Mouse (Mus musculus) thymus, adult 2 months (tissue): ENCODE data around the gene Slc25a39. TPM values are rescaled to one million over a fixed set of nuclear protein-coding genes. Genes with fewer than 3 reads are reported as not detected.

ENCODE experiments used
- DNase-seq: peaks from one replicate; pipeline ENCODE4 v3.0.0; 2021
- H3K27ac ChIP-seq: fragments of 200-500 bp; 2 replicates; pipeline ENCODE4 v1.5.1; 2012; ENCODE audit warnings: low read length, control low read depth; ENCODE audit not compliant: control insufficient read depth, insufficient read depth
- H3K27me3 ChIP-seq: fragments of 200-500 bp; 2 replicates; pipeline ENCODE4 v1.6.1; 2012; ENCODE audit warnings: mild to moderate bottlenecking, low read length, moderate library complexity, mixed read lengths; ENCODE audit not compliant: control insufficient read depth, insufficient read depth
- H3K36me3 ChIP-seq: fragments of 200-500 bp; 2 replicates; pipeline ENCODE4 v1.6.1; 2012; ENCODE audit warnings: mild to moderate bottlenecking, low read length, moderate library complexity; ENCODE audit not compliant: control insufficient read depth, insufficient read depth
- H3K4me1 ChIP-seq: fragments of 200-500 bp; replicated peaks from 2 replicates; pipeline ENCODE4 v1.6.1; 2012; ENCODE audit warnings: low read length; ENCODE audit not compliant: control insufficient read depth, insufficient read depth
- H3K4me3 ChIP-seq: fragments of 200-500 bp; 2 replicates; pipeline ENCODE4 v1.5.1; 2012; ENCODE audit warnings: mild to moderate bottlenecking, low read length, control low read depth, moderate library complexity; ENCODE audit not compliant: control insufficient read depth, insufficient read depth
- CTCF ChIP-seq: fragments of 200-500 bp; IDR thresholded peaks from 2 replicates; pipeline ENCODE4 v1.5.1; 2012; ENCODE audit warnings: mild to moderate bottlenecking, control low read depth, low read length, moderate library complexity, borderline replicate concordance; ENCODE audit not compliant: control insufficient read depth, poor library complexity, insufficient read depth; ENCODE audit errors: extremely low read depth
- POLR2A ChIP-seq: fragments of 200-500 bp; IDR thresholded peaks from 2 replicates; pipeline ENCODE4 v1.6.1; 2012; ENCODE audit warnings: mild to moderate bottlenecking, low read length, control low read depth, moderate library complexity; ENCODE audit not compliant: control insufficient read depth, poor library complexity, insufficient read depth; ENCODE audit errors: extremely low read depth
- WGBS: fragments of 180-500 bp; shearing (Covaris S2); methylation state at CpG from one replicate; pipeline ENCODE4 v1.1.7; 2018; 5-methylcytosine and 5-hydroxymethylcytosine counted together
- polyA plus RNA-seq: library from polyadenylated mRNA; depleted of rRNA; stranded (reverse); fragments of >200 nt; gene quantifications from 2 replicates; pipeline ENCODE4 v1.2.3, GENCODE M21; 2012; rRNA removed

The Slc25a39 gene
- polyA plus RNA-seq, 1 experiment: 235 TPM

GRCm38 (mm10) chr11:102358365-102358764, 49.4 kb downstream of the Slc25a39 start:
- Histone ChIP-seq H3K27ac (no peak overlapping the region), H3K27me3 (no peaks in the 10 kb centered on the region; the same call in 1 of the 2 replicates), H3K4me3 (no peak overlapping the region), H3K4me1 (no peaks in the 10 kb centered on the region), H3K36me3 (no peaks in the 10 kb centered on the region)
- 66% methylated on average over 10 of the region's 10 CpGs for WGBS
- DNase-seq: no peak
- TF ChIP-seq CTCF: no peak
- TF ChIP-seq POLR2A: no peak

- no peak for DNase-seq
- TF ChIP-seq CTCF (no peak), POLR2A (no peak)
- Histone ChIP-seq H3K36me3 (no peaks in the 10 kb centered on the region), H3K27ac (no peak overlapping the region), H3K27me3 (no peaks in the 10 kb centered on the region; the same call in 1 of the 2 replicates), H3K4me3 (no peak overlapping the region), H3K4me1 (no peaks in the 10 kb centered on the region)
- WGBS: 69% methylated on average over 31 of the region's 31 CpGs
Measured at GRCm38 (mm10) chr11:102356636-102357350, 51.0 kb downstream of the Slc25a39 start.

- 86% methylated on average over 12 of the region's 12 CpGs for WGBS
Measured at GRCm38 (mm10) chr11:102356190-102356589, 51.6 kb downstream of the Slc25a39 start.

GRCm38 (mm10) chr11:102355501-102355900, 52.2 kb downstream of the Slc25a39 start:
- DNase-seq: no peak
- H3K4me3 ChIP-seq: no peak overlapping the region
- no peaks in the 10 kb centered on the region for H3K36me3 ChIP-seq
- TF ChIP-seq POLR2A: no peak
- TF ChIP-seq CTCF: no peak
- no peaks in the 10 kb centered on the region for H3K4me1 ChIP-seq
- no peak overlapping the region for H3K27ac ChIP-seq
- 56% methylated on average over 3 of the region's 3 CpGs for WGBS
- no peaks in the 10 kb centered on the region; the same call in 1 of the 2 replicates for H3K27me3 ChIP-seq

More at GRCm38 (mm10) chr11:102356190-102356589, 51.6 kb downstream of the Slc25a39 start:
- DNase-seq: no peak
- Histone ChIP-seq H3K27me3 (no peaks in the 10 kb centered on the region; the same call in 1 of the 2 replicates), H3K36me3 (no peaks in the 10 kb centered on the region), H3K4me1 (no peaks in the 10 kb centered on the region), H3K4me3 (no peak overlapping the region), H3K27ac (no peak overlapping the region)
- TF ChIP-seq POLR2A (no peak), CTCF (no peak)

- no peak for DNase-seq
- H3K4me1 ChIP-seq: no peaks in the 10 kb centered on the region
- H3K27ac ChIP-seq: no peak overlapping the region
- no peaks in the 10 kb centered on the region for H3K27me3 ChIP-seq
- H3K4me3 ChIP-seq: no peak overlapping the region
- 55% methylated on average over 8 of the region's 8 CpGs for WGBS
- H3K36me3 ChIP-seq: no peaks in the 10 kb centered on the region
- TF ChIP-seq CTCF (no peak), POLR2A (no peak)
Measured at GRCm38 (mm10) chr11:102353021-102353431, 54.7 kb downstream of the Slc25a39 start.

Other genes starting within 250 kb of the Slc25a39 start
- 36.1 and 42.2 TPM in 2 replicates for gene Lsm12, start 222.7 kb downstream of the Slc25a39 start, polyA plus RNA-seq
- gene G6pc3, start 218.3 kb downstream of the Slc25a39 start, polyA plus RNA-seq: 48.6 and 56.5 TPM in 2 replicates
- gene Hdac5, start 177.8 kb downstream of the Slc25a39 start, polyA plus RNA-seq: 76.8 and 81.7 TPM in 2 replicates
- 13.0 and 17.7 TPM in 2 replicates for gene BC030867, start 159.1 kb downstream of the Slc25a39 start, polyA plus RNA-seq
- gene Asb16, start 139.2 kb downstream of the Slc25a39 start, polyA plus RNA-seq: 0.12 and 0.27 TPM in 2 replicates
- 74.1 and 74.2 TPM in 2 replicates for gene Tmub2, start 123.0 kb downstream of the Slc25a39 start, polyA plus RNA-seq
- gene Atxn7l3, start 111.3 kb downstream of the Slc25a39 start, polyA plus RNA-seq: 89.9 TPM in 2 replicates
- gene Ubtf, start 88.2 kb downstream of the Slc25a39 start, polyA plus RNA-seq: 59.7 and 67.9 TPM in 2 replicates
- gene Slc4a1, start 41.7 kb downstream of the Slc25a39 start, polyA plus RNA-seq: 0.11 and 0.34 TPM in 2 replicates
- gene Rundc3a, start 14.5 kb downstream of the Slc25a39 start, polyA plus RNA-seq: 7.9 and 8.1 TPM in 2 replicates
- 151 and 160 TPM in 2 replicates for gene Grn, start 22.4 kb upstream of the Slc25a39 start, polyA plus RNA-seq
- gene Fam171a2, start 39.7 kb upstream of the Slc25a39 start, polyA plus RNA-seq: 2.6 and 4.7 TPM in 2 replicates
- gene Itga2b, start 62.2 kb upstream of the Slc25a39 start, polyA plus RNA-seq: 3.8 and 4.0 TPM in 2 replicates
- 34.5 and 36.3 TPM in 2 replicates for gene Gpatch8, start 148.4 kb upstream of the Slc25a39 start, polyA plus RNA-seq
- gene Gm11627, start 171.5 kb upstream of the Slc25a39 start, polyA plus RNA-seq: 0.71 TPM in 1 of 2 replicates, not detected in the other
- 7.2 and 10.2 TPM in 2 replicates for gene Fzd2, start 196.4 kb upstream of the Slc25a39 start, polyA plus RNA-seq